Mouse (Mus musculus): ENCODE measurements at regions not wholly inside any gene's neighbourhood (a gene's known extent, or its start where the extent isn't known, plus 50 kb on each side); places are given as distances from the start of the nearest gene placed in this dataset.

GRCm38 (mm10) chr4:125313892-125314291, 176.6 kb upstream of the Grik3 start:
- no peak for TF ChIP-seq POLR2A (IDR thresholded peaks at IDR 0.05; ENCODE audit: extremely low read depth, insufficient read depth, low read length)
- no peak for TF ChIP-seq CTCF (IDR thresholded peaks at IDR 0.05; ENCODE audit: low read depth, low read length)
- H3K27ac ChIP-seq (replicated peaks; ENCODE audit: insufficient read depth, low read depth, low read length), result no peak overlapping the region
- H3K4me1 ChIP-seq (ENCODE audit: control insufficient read depth, insufficient read depth, low read length), result no peaks in the 10 kb centered on the region
- H3K79me2 ChIP-seq (ENCODE audit: control insufficient read depth, insufficient read depth, low read length), result no peaks in the 10 kb centered on the region
- H3K27me3 ChIP-seq (ENCODE audit: control insufficient read depth, insufficient read depth, low read length), result peaks cover 2% of the 10 kb centered on the region
- H3K36me3 ChIP-seq (ENCODE audit: control insufficient read depth, insufficient read depth, low read length), result no peaks in the 10 kb centered on the region
- 83% methylated on average over 3 of the region's 3 CpGs for WGBS
- no peak overlapping the region for H3K9ac ChIP-seq (ENCODE audit: low read depth, low read length)
- no peak for DNase-seq (ENCODE audit: extremely low read depth, low read depth, low spot score)
- no peak overlapping the region for H3K4me3 ChIP-seq (ENCODE audit: insufficient read depth, low read depth, low read length)

GRCm38 (mm10) chr4:125313252-125313651, 177.2 kb upstream of the Grik3 start:
- Histone ChIP-seq H3K4me1 (ENCODE audit: control insufficient read depth, insufficient read depth, low read length) (no peaks in the 10 kb centered on the region), H3K27me3 (ENCODE audit: control insufficient read depth, insufficient read depth, low read length) (peaks cover 2% of the 10 kb centered on the region), H3K79me2 (ENCODE audit: control insufficient read depth, insufficient read depth, low read length) (no peaks in the 10 kb centered on the region), H3K27ac (replicated peaks; ENCODE audit: insufficient read depth, low read depth, low read length) (no peak overlapping the region), H3K9ac (ENCODE audit: low read depth, low read length) (no peak overlapping the region), H3K4me3 (ENCODE audit: insufficient read depth, low read depth, low read length) (no peak overlapping the region), H3K36me3 (ENCODE audit: control insufficient read depth, insufficient read depth, low read length) (no peaks in the 10 kb centered on the region)
- no peak for DNase-seq (ENCODE audit: extremely low read depth, low read depth, low spot score)
- TF ChIP-seq POLR2A (IDR thresholded peaks at IDR 0.05; ENCODE audit: extremely low read depth, insufficient read depth, low read length) (no peak), CTCF (IDR thresholded peaks at IDR 0.05; ENCODE audit: low read depth, low read length) (no peak)
- 19% methylated on average over 11 of the region's 11 CpGs for WGBS

- no peak for TF ChIP-seq POLR2A (IDR thresholded peaks at IDR 0.05; ENCODE audit: extremely low read depth, insufficient read depth, low read length)
- no peak for TF ChIP-seq CTCF (IDR thresholded peaks at IDR 0.05; ENCODE audit: low read depth, low read length)
- Histone ChIP-seq H3K27me3 (ENCODE audit: control insufficient read depth, insufficient read depth, low read length) (no peaks in the 10 kb centered on the region), H3K4me3 (ENCODE audit: insufficient read depth, low read depth, low read length) (no peak overlapping the region), H3K9ac (ENCODE audit: low read depth, low read length) (no peak overlapping the region), H3K4me1 (ENCODE audit: control insufficient read depth, insufficient read depth, low read length) (no peaks in the 10 kb centered on the region), H3K79me2 (ENCODE audit: control insufficient read depth, insufficient read depth, low read length) (no peaks in the 10 kb centered on the region), H3K36me3 (ENCODE audit: control insufficient read depth, insufficient read depth, low read length) (no peaks in the 10 kb centered on the region), H3K27ac (replicated peaks; ENCODE audit: insufficient read depth, low read depth, low read length) (no peak overlapping the region)
- WGBS, result 55% methylated on average over 8 of the region's 8 CpGs
- no peak for DNase-seq (ENCODE audit: extremely low read depth, low read depth, low spot score)
Observed at GRCm38 (mm10) chr4:125308171-125308570, 180.5 kb upstream of the Zc3h12a start.

- H3K79me2 ChIP-seq (ENCODE audit: control insufficient read depth, insufficient read depth, low read length), result no peaks in the 10 kb centered on the region
- no peaks in the 10 kb centered on the region for H3K4me1 ChIP-seq (ENCODE audit: control insufficient read depth, insufficient read depth, low read length)
- no peak overlapping the region for H3K9ac ChIP-seq (ENCODE audit: low read depth, low read length)
- no peaks in the 10 kb centered on the region for H3K27me3 ChIP-seq (ENCODE audit: control insufficient read depth, insufficient read depth, low read length)
- no peak overlapping the region for H3K27ac ChIP-seq (replicated peaks; ENCODE audit: insufficient read depth, low read depth, low read length)
- TF ChIP-seq POLR2A (IDR thresholded peaks at IDR 0.05; ENCODE audit: extremely low read depth, insufficient read depth, low read length) (no peak), CTCF (IDR thresholded peaks at IDR 0.05; ENCODE audit: low read depth, low read length) (no peak)
- no peaks in the 10 kb centered on the region for H3K36me3 ChIP-seq (ENCODE audit: control insufficient read depth, insufficient read depth, low read length)
- no peak for DNase-seq (ENCODE audit: extremely low read depth, low read depth, low spot score)
- WGBS, result 70% methylated on average over 6 of the region's 6 CpGs
- H3K4me3 ChIP-seq (ENCODE audit: insufficient read depth, low read depth, low read length), result no peak overlapping the region
Observed at GRCm38 (mm10) chr4:125305766-125306165, 178.1 kb upstream of the Zc3h12a start.

- Histone ChIP-seq H3K9ac (ENCODE audit: low read depth, low read length) (no peak overlapping the region), H3K79me2 (ENCODE audit: control insufficient read depth, insufficient read depth, low read length) (no peaks in the 10 kb centered on the region), H3K27ac (replicated peaks; ENCODE audit: insufficient read depth, low read depth, low read length) (no peak overlapping the region), H3K4me3 (ENCODE audit: insufficient read depth, low read depth, low read length) (no peak overlapping the region), H3K4me1 (ENCODE audit: control insufficient read depth, insufficient read depth, low read length) (no peaks in the 10 kb centered on the region), H3K27me3 (ENCODE audit: control insufficient read depth, insufficient read depth, low read length) (no peaks in the 10 kb centered on the region), H3K36me3 (ENCODE audit: control insufficient read depth, insufficient read depth, low read length) (no peaks in the 10 kb centered on the region)
- TF ChIP-seq POLR2A (IDR thresholded peaks at IDR 0.05; ENCODE audit: extremely low read depth, insufficient read depth, low read length), result no peak
- TF ChIP-seq CTCF (IDR thresholded peaks at IDR 0.05; ENCODE audit: low read depth, low read length), result no peak
- no peak for DNase-seq (ENCODE audit: extremely low read depth, low read depth, low spot score)
- WGBS, result 61% methylated on average over 7 of the region's 7 CpGs
Observed at GRCm38 (mm10) chr4:125302660-125303059, 175.0 kb upstream of the Zc3h12a start.

GRCm38 (mm10) chr4:125300503-125301457, 173.1 kb upstream of the Zc3h12a start:
- no peak overlapping the region for H3K9ac ChIP-seq (ENCODE audit: low read depth, low read length)
- H3K4me1 ChIP-seq (ENCODE audit: control insufficient read depth, insufficient read depth, low read length), result no peaks in the 10 kb centered on the region
- H3K4me3 ChIP-seq (ENCODE audit: insufficient read depth, low read depth, low read length), result no peak overlapping the region
- no peak for DNase-seq (ENCODE audit: extremely low read depth, low read depth, low spot score)
- no peaks in the 10 kb centered on the region for H3K36me3 ChIP-seq (ENCODE audit: control insufficient read depth, insufficient read depth, low read length)
- no peak for TF ChIP-seq POLR2A (IDR thresholded peaks at IDR 0.05; ENCODE audit: extremely low read depth, insufficient read depth, low read length)
- TF ChIP-seq CTCF (IDR thresholded peaks at IDR 0.05; ENCODE audit: low read depth, low read length), result no peak
- no peaks in the 10 kb centered on the region for H3K27me3 ChIP-seq (ENCODE audit: control insufficient read depth, insufficient read depth, low read length)
- no peaks in the 10 kb centered on the region for H3K79me2 ChIP-seq (ENCODE audit: control insufficient read depth, insufficient read depth, low read length)
- no peak overlapping the region for H3K27ac ChIP-seq (replicated peaks; ENCODE audit: insufficient read depth, low read depth, low read length)
- 19% methylated on average over 33 of the region's 33 CpGs for WGBS
